Mouse (Mus musculus) kidney, embryonic 15.5 days (tissue): ENCODE data around the gene H2afy2. TPM values are rescaled to one million over a fixed set of nuclear protein-coding genes. Genes with fewer than 3 reads are reported as not detected.
A peak's percentile ranks its signal among the peaks of the same experiment; 100 is the strongest.

Experiments
- ATAC-seq: fragments of 200-750 bp; cut with Nextera tagmentation; replicated peaks from 2 replicates; pipeline ENCODE4 v1.8.0; 2017; ENCODE audit warnings: moderate TSS enrichment; ENCODE audit not compliant: low FRiP score
- H3K27ac ChIP-seq: fragments of 300-500 bp; sonication (generic); 2 replicates; pipeline ENCODE4 v1.5.1; 2015; ENCODE audit warnings: mild to moderate bottlenecking, inconsistent platforms
- H3K27me3 ChIP-seq: fragments of 300-500 bp; sonication (generic); 2 replicates; pipeline ENCODE4 v1.6.1; 2015; ENCODE audit warnings: inconsistent platforms
- H3K36me3 ChIP-seq: fragments of 300-500 bp; sonication (generic); 2 replicates; pipeline ENCODE4 v1.6.1; 2015; ENCODE audit warnings: inconsistent platforms
- H3K4me1 ChIP-seq: fragments of 300-500 bp; sonication (generic); 2 replicates; pipeline ENCODE4 v1.6.1; 2015; ENCODE audit warnings: inconsistent platforms
- H3K4me2 ChIP-seq: fragments of 300-500 bp; sonication (generic); 2 replicates; pipeline ENCODE4 v1.6.1; 2015; ENCODE audit warnings: moderate library complexity, mild to moderate bottlenecking, inconsistent platforms
- H3K4me3 ChIP-seq: fragments of 300-500 bp; sonication (generic); replicated peaks from 2 replicates; pipeline ENCODE4 v1.5.1; 2015; ENCODE audit warnings: mild to moderate bottlenecking, inconsistent platforms
- H3K9ac ChIP-seq: fragments of 300-500 bp; sonication (generic); 2 replicates; pipeline ENCODE4 v1.6.1; 2015; ENCODE audit warnings: mild to moderate bottlenecking, inconsistent platforms
- H3K9me3 ChIP-seq: fragments of 300-500 bp; sonication (generic); replicated peaks from 2 replicates; pipeline ENCODE4 v1.6.1; 2016; ENCODE audit warnings: inconsistent platforms
- WGBS: fragments of 180-500 bp; shearing (Covaris S2); methylation state at CpG from one replicate; pipeline ENCODE4 v1.1.7; 2015; ENCODE audit warnings: mixed read lengths; 5-methylcytosine and 5-hydroxymethylcytosine counted together
- polyA plus RNA-seq: library from polyadenylated mRNA; unstranded; fragments of >200 nt; fragmentation: Nextera tagmentation; extraction: Ambion mirVana; gene quantifications from 2 replicates; pipeline ENCODE4 v1.2.1, GENCODE M21; 2015

The H2afy2 gene
- polyA plus RNA-seq, 1 experiment from 2014 or later = 155 TPM

- H3K27me3 ChIP-seq = no peaks in the 10 kb centered on the region; the same call in 1 of the 2 replicates
- H3K4me1 ChIP-seq = peaks cover 36% of the 10 kb centered on the region
- H3K4me3 ChIP-seq = peak overlapping the region; percentile 90
- H3K27ac ChIP-seq = peak overlapping the region; percentile 91; the same call in 1 of the 2 replicates
- 20% methylated on average over 9 of the region's 9 CpGs for WGBS
- peak overlapping the region; percentile 85 for H3K4me2 ChIP-seq
- no peaks in the 10 kb centered on the region for H3K36me3 ChIP-seq
- H3K9me3 ChIP-seq = no peaks in the 10 kb centered on the region
- no peak overlapping the region for H3K9ac ChIP-seq
- ATAC-seq = no peak
Measured at GRCm38 (mm10) chr10:61781461-61782128, 2.4 kb downstream of the H2afy2 start.

DNA sequence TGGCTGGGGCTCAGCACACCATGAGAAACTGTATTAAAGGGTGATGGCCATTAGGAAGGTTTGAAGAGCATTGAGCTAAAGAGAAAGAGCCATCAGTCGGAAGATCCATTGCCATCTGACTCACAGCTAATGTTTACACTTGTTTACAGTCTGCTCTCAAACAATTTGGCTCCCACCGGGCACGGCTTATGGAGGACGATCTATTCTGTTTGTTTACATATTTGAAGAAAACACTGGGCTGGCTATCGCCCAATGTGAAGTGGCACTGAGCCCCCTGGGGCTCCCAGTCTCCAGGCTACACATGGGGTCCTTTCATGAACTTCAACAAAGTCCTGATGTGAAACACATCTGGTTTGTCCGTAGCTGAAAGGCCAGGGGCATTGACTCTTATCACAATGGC, 17.1 kb downstream of the H2afy2 start:
- Histone ChIP-seq H3K9ac (no peak overlapping the region), H3K4me2 (no peak overlapping the region), H3K27me3 (no peaks in the 10 kb centered on the region), H3K4me1 (peaks cover 18% of the 10 kb centered on the region), H3K36me3 (peaks cover 4% of the 10 kb centered on the region; the same call in 1 of the 2 replicates), H3K9me3 (no peaks in the 10 kb centered on the region), H3K27ac (no peak overlapping the region), H3K4me3 (no peak overlapping the region)
- WGBS = 69% methylated on average over 6 of the region's 6 CpGs
- no peak for ATAC-seq

- H3K4me3 ChIP-seq = no peak overlapping the region
- 53% methylated on average over 5 of the region's 5 CpGs for WGBS
- H3K4me2 ChIP-seq = no peak overlapping the region
- H3K4me1 ChIP-seq = peaks cover 18% of the 10 kb centered on the region
- no peaks in the 10 kb centered on the region for H3K9me3 ChIP-seq
- H3K9ac ChIP-seq = no peak overlapping the region
- H3K36me3 ChIP-seq = peaks cover 4% of the 10 kb centered on the region; the same call in 1 of the 2 replicates
- no peaks in the 10 kb centered on the region for H3K27me3 ChIP-seq
- H3K27ac ChIP-seq = no peak overlapping the region
- ATAC-seq = no peak
Measured at GRCm38 (mm10) chr10:61765558-61765957, 18.4 kb downstream of the H2afy2 start.

DNA sequence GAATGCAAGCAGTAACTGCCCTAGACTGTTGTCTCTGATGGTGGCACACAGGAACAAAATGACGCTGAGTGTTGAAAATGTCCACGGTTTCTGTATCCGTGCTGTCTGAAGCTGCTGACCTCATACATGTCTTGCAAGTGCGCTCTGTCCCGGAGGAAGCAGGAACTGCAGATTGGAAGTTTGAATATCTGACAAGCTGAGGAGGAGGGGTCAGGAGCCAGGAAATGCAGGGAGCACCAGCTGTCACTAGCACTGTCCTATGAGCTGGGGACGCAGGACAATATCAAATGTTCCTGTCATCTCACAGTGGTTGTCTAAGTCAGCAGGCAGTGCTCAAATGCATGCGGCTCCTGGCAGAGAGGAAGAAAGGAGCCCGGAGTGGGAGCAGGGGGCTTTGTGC, 19.3 kb downstream of the H2afy2 start:
- no peak overlapping the region for H3K9ac ChIP-seq
- WGBS = 70% methylated on average over 8 of the region's 8 CpGs
- no peak for ATAC-seq
- H3K9me3 ChIP-seq = no peaks in the 10 kb centered on the region
- no peak overlapping the region for H3K4me2 ChIP-seq
- no peak overlapping the region for H3K27ac ChIP-seq
- H3K4me3 ChIP-seq = no peak overlapping the region
- no peaks in the 10 kb centered on the region for H3K27me3 ChIP-seq
- peaks cover 4% of the 10 kb centered on the region; the same call in 1 of the 2 replicates for H3K36me3 ChIP-seq
- H3K4me1 ChIP-seq = peaks cover 24% of the 10 kb centered on the region

- no peak overlapping the region for H3K4me2 ChIP-seq
- 29% methylated on average over 6 of the region's 6 CpGs for WGBS
- peak; percentile 61 for ATAC-seq
- peak overlapping the region; percentile 48 for H3K27ac ChIP-seq
- H3K27me3 ChIP-seq = no peaks in the 10 kb centered on the region
- H3K36me3 ChIP-seq = peaks cover 27% of the 10 kb centered on the region
- no peaks in the 10 kb centered on the region for H3K9me3 ChIP-seq
- peaks cover 26% of the 10 kb centered on the region for H3K4me1 ChIP-seq
- H3K9ac ChIP-seq = no peak overlapping the region
- H3K4me3 ChIP-seq = no peak overlapping the region
Measured at GRCm38 (mm10) chr10:61759869-61760268, 24.1 kb downstream of the H2afy2 start.

DNA sequence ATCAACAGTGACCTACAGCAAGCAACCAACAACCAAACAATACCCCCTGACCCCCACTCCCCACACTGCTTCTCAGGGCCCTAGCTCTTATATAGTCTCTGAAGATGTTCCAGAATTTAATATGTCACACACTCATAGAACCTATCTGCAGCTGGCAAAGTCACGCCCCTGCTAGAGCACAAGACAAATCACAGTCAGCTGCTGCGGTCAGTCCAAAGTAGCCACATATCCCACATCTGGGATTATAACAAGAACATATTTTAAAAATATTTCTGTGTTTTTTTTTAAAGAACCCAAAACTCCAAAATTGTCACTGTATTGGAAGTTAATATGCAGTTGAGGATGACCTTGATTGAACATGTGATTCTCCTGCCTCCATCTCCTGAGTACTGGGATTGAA, 25.0 kb downstream of the H2afy2 start:
- H3K4me2 ChIP-seq = no peak overlapping the region
- no peak overlapping the region for H3K9ac ChIP-seq
- no peaks in the 10 kb centered on the region for H3K27me3 ChIP-seq
- no peaks in the 10 kb centered on the region for H3K9me3 ChIP-seq
- H3K27ac ChIP-seq = no peak overlapping the region
- no peak for ATAC-seq
- H3K4me1 ChIP-seq = peaks cover 24% of the 10 kb centered on the region
- H3K4me3 ChIP-seq = no peak overlapping the region
- peaks cover 34% of the 10 kb centered on the region for H3K36me3 ChIP-seq
- WGBS = 91% methylated on average over 2 of the region's 2 CpGs

DNA sequence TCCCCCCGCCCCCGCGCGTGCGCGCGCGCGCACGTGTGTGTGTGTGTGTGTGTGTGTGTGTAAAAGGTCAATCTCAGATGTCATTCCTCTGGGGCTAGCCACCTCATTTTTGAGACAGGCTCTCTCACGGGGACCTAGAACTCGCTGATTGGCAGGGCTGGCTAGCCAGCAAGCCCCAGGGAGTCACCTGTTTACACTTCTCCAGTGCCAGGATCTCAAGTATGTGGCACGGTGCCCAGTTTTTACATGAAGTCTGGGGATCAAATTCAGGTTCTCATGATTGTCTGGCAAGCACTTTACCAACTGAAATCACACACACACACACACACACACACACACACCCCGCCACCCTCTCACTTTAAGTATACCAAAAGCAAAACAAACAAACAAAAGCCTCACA, 26.9 kb downstream of the H2afy2 start:
- Histone ChIP-seq H3K4me2 (no peak overlapping the region), H3K9me3 (no peaks in the 10 kb centered on the region), H3K9ac (no peak overlapping the region), H3K36me3 (peaks cover 52% of the 10 kb centered on the region), H3K4me1 (peaks cover 25% of the 10 kb centered on the region), H3K27me3 (no peaks in the 10 kb centered on the region), H3K4me3 (no peak overlapping the region), H3K27ac (no peak overlapping the region)
- ATAC-seq = no peak
- 91% methylated on average over 14 of the region's 14 CpGs for WGBS

- Histone ChIP-seq H3K4me3 (no peak overlapping the region), H3K27ac (no peak overlapping the region), H3K9ac (no peak overlapping the region), H3K27me3 (no peaks in the 10 kb centered on the region), H3K4me1 (peaks cover 14% of the 10 kb centered on the region; the same call in 1 of the 2 replicates), H3K9me3 (no peaks in the 10 kb centered on the region), H3K36me3 (peaks cover 88% of the 10 kb centered on the region), H3K4me2 (no peak overlapping the region)
- WGBS = 97% methylated on average over 23 of the region's 23 CpGs
- no peak for ATAC-seq
Measured at GRCm38 (mm10) chr10:61753071-61753470, 30.9 kb downstream of the H2afy2 start.

- ATAC-seq = 0 out of 2 replicates have a peak, but pooled peaks have one; percentile 22
- Histone ChIP-seq H3K27me3 (no peaks in the 10 kb centered on the region), H3K9ac (no peak overlapping the region), H3K27ac (no peak overlapping the region), H3K36me3 (peaks cover 94% of the 10 kb centered on the region), H3K4me1 (0 out of 2 replicates have a peak, but pooled peaks cover 3% of the 10 kb centered on the region), H3K9me3 (no peaks in the 10 kb centered on the region), H3K4me3 (no peak overlapping the region), H3K4me2 (no peak overlapping the region)
- 78% methylated on average over 20 of the region's 20 CpGs for WGBS
Measured at GRCm38 (mm10) chr10:61751534-61752219, 32.3 kb downstream of the H2afy2 start.

- Histone ChIP-seq H3K9ac (no peak overlapping the region), H3K36me3 (peaks cover 94% of the 10 kb centered on the region), H3K9me3 (peaks cover 6% of the 10 kb centered on the region), H3K27me3 (no peaks in the 10 kb centered on the region), H3K4me1 (0 out of 2 replicates have a peak, but pooled peaks cover 3% of the 10 kb centered on the region), H3K4me3 (no peak overlapping the region), H3K27ac (no peak overlapping the region), H3K4me2 (no peak overlapping the region)
- 88% methylated on average over 9 of the region's 9 CpGs for WGBS
- no peak for ATAC-seq
Measured at GRCm38 (mm10) chr10:61750014-61750413, 33.9 kb downstream of the H2afy2 start.

GRCm38 (mm10) chr10:61747302-61747701, 36.6 kb downstream of the H2afy2 start:
- Histone ChIP-seq H3K4me2 (no peak overlapping the region), H3K9me3 (peaks cover 6% of the 10 kb centered on the region), H3K27ac (no peak overlapping the region), H3K36me3 (peaks cover 97% of the 10 kb centered on the region), H3K27me3 (no peaks in the 10 kb centered on the region), H3K9ac (no peak overlapping the region), H3K4me1 (no peaks in the 10 kb centered on the region), H3K4me3 (no peak overlapping the region)
- 94% methylated on average over 13 of the region's 13 CpGs for WGBS
- ATAC-seq = no peak

- Histone ChIP-seq H3K9ac (no peak overlapping the region), H3K9me3 (peaks cover 6% of the 10 kb centered on the region), H3K4me3 (no peak overlapping the region), H3K27ac (no peak overlapping the region), H3K27me3 (no peaks in the 10 kb centered on the region), H3K36me3 (peaks cover 97% of the 10 kb centered on the region), H3K4me1 (no peaks in the 10 kb centered on the region), H3K4me2 (no peak overlapping the region)
- WGBS = 93% methylated on average over 4 of the region's 4 CpGs
- no peak for ATAC-seq
Measured at GRCm38 (mm10) chr10:61745133-61745532, 38.8 kb downstream of the H2afy2 start.
